Mouse (Mus musculus): ENCODE measurements around the gene Hic2.
"Not testable (repeated sequence)": the region's sequence is repeated elsewhere in the genome, so short reads cannot be mapped to it uniquely, and the experiment has no call there.

Hic2 gene

DNA sequence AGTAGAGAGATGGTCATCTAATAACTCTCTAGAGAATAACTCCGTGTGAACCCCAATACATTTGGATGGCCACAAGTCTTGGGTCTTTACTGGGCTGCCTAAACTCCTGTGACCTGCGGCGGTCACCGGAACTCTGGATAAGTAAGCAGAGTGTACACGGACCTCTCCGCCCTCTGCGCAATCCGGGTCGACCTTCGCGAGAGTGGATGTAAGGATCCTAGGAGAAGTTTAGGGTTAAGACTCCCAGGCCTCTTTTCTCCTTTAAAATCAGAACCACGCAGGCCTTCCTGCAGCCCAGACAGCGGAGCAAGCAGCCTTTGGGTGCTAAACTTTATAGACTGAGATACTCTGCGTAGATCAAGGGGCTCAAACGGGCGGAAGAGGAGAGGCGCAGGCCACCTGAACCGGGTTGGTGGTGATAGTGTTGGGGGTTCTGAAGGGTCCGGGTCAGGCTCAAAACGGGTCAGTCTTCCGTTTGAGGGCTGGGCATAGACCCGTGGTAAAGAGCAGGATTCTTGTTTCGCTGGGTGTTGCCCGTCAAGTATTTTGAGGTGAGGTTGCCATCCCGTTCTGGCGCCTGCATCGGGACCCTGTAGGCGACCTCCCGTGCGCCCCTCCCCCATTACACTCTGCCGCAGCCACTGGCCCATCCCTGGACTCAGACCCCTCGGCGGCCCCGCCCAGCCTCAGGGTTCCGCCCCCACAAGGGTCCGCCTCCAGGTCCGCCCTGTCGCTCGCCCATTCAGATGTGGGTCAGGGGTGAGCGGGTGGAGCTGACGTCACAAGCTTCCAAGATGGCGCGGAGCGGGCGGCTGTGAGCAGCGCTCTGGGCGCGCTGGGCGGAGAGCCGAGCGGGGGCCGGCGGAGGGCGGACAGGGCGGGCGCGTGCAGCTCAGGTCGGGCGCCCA, at the start of gene Hic2:
Gene Hic2 (plus strand): TSS at position 779 of the 908 bp plus-strand sequence.
- DNase-seq (ENCODE audit: low spot score in 2 of 2), result peak; percentile 88 to 90

DNA sequence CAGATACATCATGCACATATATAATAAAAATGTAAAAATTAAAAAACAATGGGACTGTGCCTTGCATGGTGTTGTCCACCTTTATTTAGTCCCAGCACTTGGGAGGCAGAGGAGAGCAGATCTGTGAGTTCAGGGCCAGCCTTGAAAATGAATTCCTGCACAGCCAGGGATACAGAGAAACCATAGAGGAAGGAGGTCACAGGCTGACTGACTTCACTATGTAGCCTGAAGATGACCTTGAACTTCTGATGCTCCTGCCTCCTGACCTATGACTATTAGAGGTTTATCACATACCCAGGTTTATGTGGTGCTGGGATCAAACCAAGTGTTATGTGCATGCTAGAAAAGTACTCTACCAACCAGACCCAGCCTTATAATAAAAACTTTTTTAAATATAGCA, 47.9 kb upstream of the Hic2 start:
- DNase-seq (ENCODE audit: low spot score in 2 of 2), result no peak

DNA sequence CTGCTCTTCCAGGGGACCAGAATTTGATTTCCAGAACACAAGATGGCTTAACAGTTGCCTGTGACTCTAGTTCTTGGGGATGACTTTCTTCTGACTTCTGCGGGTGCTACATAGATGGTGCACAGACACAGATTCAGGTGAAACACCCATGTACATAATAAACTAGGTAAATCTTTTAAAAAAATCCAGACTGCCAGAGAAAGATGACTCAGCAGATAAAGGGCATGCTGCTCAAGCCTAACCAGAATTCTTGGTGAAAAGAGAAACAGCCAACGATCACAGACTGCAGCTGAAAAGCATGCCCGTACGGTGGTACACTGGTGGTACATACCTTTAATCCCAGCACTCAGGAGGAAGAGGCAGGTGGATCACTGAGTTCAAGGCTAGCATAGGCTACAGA, 39.5 kb upstream of the Hic2 start:
- no peak for DNase-seq (ENCODE audit: low spot score in 2 of 2)

DNA sequence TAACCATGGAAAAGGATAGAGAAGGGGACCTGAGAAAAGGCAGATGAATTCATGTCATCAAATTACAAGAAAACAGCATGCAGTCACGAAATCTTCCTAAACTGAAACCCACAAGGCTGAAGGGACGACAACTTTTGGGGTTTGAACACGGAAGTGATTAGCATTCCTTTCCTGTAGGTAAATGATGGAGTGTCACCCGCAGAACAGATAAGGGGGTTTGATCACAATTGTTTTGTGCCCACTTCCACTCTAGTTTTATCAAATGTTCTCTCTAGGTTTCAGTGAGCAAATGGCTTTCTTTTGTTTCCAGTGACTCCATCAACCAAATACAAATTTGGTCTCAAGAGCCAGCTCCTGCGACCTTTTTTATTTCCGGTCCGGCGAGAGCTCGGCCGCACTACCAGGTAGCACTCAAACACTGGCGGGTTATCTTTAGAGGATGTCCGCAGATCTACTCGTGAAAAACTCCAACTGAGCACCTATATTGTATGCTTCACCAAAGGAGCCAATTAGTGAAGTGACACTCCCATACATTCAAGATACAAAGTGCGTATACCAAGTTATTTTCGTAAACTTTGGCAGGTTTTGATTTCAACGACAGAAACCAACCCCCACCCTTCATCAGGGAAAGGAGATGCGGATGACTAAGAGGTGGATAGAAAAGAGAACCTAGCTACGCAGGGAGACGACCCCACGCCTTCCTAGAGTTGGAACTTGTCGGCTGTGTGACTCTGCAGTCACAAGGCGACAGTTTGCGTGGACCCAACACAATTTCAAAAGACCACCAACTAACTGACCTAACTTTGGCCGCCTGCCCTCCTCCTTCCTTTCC, 33.0 kb upstream of the Hic2 start:
- DNase-seq (ENCODE audit: low spot score in 2 of 2), result no peak

DNA sequence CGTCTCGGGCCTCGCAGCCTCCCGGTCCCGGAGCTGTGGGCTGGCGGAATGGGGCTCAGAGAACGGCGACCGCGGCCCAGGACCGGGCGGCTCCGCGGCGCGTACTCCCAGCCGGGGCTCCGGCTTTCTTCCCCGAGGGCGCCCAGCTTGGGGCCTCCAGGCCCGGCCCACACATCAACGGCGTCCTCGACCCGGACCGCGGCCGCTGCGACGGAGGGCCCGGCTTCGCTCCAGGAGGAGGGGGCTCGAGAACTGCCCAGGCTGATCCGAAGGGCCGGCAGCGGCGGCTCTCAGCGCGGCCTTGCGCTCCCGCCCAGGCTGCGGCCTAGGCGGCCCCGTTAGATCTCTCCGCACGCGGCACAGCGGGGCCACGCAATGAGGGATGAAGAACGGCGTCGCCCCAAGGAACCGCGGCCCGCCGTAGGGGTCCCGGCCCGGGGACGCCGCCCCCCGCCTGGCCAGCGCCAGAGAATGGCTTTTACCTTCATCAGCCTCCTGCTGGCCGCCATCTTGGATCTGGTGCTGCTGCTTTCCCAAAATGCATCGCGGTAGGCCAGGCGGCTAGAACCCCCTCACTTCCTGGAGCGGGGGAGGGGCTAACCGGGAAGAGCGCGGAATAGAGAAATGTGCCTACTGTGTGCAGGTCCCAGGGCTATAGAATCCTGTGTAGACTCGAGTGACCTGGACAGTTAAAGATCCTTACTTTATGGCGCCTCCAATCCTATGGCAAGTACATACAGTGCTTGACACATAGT, 32.2 kb upstream of the Hic2 start:
- DNase-seq (ENCODE audit: low spot score in 2 of 2), result peak; percentile 84 to 87

DNA sequence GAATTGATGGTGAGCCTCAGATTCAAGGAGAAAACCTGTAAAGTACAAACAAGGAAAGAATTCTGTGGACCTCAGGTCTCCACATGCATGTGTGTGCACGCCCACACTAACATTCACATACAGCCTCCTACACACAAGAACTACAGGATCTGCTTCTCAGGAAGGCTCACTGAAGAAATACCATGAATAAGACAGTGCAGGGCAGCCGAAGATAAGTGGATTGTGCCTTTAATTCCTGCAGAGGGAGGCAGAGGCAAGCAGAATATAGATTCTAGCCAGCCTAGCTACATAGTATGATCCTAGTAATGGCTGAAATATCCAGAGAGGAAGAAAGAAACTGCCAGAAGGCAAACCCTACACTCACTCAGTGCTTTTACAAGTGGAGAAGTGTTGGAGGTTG, 31.4 kb upstream of the Hic2 start:
- DNase-seq (ENCODE audit: low spot score in 2 of 2), result peak in 1 of 2 experiments; percentile 20

DNA sequence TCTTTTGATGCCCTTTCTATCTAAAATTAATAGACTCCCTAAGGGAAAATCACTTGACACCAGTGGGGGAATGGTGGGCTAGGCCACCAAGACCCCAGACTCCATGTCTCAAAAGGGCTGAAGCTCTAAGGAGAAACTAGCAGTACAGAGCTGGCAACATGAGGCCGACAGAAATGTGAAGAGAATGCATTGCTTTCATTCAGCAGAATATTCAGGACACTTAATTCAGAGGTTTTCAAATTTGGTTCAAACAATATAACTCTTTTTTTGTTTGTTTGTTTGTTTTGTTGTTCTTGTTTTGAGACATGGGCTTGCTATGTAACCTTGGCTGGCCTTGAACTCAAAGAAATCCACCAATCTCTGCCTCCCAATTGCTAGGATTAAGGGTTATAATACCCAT, 30.8 kb upstream of the Hic2 start, which contains the start of gene Ube2l3:
Gene Ube2l3 (minus strand): TSS at position 101 of the 400 bp plus-strand sequence.
- DNase-seq (ENCODE audit: low spot score in 2 of 2), result no peak

DNA sequence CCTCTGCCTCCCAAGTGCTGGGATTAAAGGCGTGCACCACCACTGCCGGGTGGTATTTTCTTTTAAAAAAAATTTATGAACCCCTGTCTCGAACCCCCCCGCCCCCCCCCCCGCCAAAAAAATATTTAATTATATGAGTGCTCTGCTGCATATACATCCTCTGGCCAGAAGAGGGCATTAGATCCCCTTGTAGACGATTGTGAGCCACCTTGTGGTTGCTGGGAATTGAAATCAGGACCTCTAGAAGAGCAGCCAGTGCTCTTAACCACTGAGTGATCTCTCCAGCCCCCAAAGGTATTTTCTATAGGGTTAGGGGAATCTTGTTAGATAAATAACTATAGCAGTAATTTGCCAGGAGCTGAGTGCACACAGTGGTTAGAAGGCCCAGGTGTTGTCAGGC, 28.4 kb upstream of the Hic2 start:
- no peak for DNase-seq (ENCODE audit: low spot score in 2 of 2)

DNA sequence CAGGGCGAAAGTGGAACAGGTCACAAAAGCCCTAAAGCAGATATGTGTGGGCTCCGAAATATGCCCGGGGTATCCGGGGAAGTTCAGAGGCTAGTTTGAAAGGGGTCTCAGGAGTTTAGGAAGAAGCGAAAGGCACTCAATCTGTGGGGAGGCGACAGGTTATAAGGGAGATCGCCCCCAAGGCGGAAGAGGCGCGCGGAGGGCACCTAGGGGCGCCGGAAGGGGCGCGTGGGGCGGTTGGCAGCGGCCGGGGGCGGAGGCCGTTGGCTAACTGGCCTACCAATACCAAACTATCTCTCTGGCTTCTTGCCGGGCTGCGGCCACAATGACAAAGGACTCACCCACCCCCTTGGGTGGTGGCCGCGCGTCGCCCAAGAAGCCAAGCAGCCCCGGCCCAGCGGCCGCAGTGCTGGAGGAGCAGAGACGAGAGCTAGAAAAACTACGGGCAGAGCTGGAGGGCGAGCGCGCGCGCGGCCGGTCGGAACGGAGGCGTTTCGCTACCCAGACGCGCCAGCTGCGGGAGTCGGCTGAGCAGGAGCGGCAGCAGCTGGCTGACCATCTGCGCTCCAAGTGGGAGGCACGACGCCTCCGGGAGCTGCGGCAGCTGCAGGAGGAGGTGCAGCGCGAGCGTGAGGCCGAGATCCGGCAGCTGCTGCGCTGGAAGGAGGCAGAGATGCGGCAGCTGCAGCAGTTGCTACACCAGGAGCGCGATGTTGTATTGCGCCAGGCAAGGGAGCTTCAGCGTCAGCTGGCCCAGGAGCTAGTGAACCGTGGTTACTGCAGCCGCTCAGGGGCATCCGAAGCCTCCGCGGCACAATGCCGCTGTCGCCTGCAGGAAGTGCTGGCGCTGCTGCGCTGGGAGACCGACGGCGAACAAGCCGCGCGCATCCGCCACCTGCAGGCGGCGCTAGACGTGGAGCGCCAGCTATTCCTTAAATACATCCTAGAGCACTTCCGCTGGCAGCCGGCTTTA, 24.7 kb upstream of the Hic2 start, which contains the start of gene Rimbp3:
Gene Rimbp3 (plus strand): TSS at position 215 of the 973 bp plus-strand sequence.
- DNase-seq (ENCODE audit: low spot score in 2 of 2), result peak; percentile 85 to 88

DNA sequence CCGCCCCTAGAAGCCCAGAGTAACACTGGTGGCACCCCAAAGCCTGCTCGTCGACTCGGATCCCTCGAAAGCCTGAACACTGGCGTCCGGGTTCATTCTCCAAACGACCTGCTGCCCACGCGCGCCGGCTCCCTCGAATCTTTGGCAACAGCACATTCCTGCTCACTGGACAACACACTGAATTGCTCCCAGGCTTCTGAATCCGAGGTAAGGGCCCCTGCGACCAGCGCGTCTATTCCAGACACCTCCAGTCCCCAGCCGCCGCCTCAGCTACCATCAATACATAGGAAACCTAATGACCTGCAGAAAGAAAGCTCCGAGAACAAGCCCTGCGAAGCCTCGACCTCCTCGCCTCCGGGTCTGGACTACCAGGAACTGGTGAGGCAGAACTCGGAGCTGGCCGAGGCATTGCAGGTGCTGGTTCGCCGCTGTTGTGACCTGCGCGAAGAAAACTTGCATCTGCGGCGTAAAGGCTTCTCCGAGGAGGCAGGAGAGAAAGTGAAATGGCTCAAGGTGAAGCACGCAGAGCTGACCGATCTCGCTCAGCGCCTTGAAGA, 23.9 kb upstream of the Hic2 start:
- DNase-seq (ENCODE audit: low spot score in 2 of 2), result no peak

DNA sequence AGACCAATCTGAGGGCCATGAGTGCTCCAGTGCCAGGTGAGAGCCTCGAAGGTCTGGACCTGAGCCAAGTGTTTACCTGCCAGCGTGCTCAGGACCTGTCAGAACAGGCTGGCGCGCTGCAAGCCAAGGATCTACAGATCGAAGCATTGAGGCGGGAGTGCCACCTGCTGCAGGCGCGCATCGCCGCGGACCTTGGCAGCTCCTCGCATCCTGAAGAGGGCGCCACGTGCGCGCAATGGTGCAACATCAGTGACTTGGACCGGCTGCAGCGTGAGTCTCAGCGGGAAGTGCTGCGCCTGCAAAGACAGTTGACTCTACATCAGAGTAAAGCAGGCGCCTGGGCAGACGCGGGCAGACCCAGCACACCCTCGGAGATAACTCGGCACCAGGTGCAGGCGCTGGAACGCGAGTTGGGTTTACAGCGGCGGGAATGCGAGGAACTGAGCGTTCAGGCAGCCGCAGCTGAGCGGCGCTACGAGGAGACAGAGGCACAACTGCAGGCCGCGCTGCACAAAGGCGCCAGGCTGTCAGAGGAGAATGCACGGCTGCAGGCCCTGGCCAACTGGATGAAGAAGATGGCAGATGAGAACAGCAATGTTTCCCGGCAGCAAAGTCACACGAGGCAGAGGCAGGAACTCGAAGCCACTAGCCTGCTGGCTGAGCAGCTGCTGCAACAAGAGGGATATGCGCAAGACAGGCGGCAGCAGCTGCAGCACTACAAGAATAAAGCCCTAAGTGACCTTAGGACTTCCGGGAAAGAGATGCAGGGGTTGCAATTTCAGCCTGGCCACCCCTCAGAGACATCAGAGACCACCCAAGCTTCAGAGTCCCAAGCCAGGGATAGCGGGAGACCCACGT, 23.2 kb upstream of the Hic2 start:
- DNase-seq (ENCODE audit: low spot score in 2 of 2), result peak; percentile 79 to 89

DNA sequence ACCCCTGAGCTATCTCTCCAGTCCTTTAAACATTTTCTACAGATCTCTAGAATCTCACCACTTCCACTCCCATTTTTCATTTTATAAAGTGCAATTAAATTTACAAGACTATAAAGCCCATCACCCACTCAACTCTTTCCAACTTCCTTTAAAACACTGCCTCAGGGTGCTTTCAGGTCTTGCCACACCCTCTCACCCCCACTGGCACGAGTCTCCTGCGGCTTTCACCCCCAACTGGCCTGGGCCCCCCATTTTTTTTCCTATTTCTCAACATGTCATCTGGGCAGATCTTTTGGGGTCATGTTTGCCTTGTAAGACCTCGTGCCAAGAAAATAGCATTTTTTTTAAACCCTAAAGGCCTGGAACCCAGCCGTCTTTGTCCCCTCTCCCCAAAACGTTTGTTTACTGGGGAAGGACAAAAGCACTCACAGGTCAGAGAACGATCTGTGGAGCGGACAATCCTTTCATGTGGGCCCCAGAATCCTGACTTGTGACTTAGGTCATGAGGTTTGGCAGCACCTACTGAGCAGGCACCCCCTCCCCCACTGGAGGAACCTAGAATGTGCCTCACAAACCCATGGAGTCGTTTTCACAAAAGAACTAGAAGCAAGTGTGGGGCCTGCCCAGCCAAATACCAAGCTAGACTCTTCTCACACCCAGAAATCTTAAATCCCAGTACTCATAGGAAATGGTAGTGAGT, 16.3 kb upstream of the Hic2 start:
- no peak for DNase-seq (ENCODE audit: low spot score in 2 of 2)

DNA sequence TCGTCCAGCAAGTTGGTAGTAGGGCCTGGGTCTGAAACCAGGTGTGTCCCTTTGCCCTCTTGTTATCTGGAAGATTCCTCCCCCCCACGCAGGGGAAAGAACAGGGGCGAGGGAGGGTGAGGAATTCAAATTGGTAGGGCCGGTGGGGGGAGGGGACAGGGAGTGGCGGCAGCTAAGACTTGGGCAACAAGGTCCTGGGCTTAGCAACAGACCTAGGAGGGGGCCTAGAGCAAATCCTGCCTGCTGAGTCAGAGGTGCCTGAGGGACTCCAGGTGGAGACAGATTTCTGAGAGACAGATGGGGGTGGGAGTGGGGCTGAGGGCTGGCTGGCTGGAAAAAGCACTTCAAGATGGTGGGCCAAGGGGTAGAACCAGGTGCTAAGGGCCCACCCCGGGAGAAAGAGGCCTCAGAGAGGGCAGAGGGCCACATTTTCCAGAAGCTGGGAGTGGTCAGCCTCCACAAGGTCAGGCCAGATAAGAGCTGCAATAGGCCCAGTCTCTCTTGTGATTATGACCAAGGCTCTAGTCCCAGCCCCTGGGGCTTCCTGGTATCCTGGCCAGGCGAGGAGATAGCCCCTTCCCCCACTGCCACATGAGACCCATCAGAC, 13.1 kb upstream of the Hic2 start:
- DNase-seq (ENCODE audit: low spot score in 2 of 2), result no peak

DNA sequence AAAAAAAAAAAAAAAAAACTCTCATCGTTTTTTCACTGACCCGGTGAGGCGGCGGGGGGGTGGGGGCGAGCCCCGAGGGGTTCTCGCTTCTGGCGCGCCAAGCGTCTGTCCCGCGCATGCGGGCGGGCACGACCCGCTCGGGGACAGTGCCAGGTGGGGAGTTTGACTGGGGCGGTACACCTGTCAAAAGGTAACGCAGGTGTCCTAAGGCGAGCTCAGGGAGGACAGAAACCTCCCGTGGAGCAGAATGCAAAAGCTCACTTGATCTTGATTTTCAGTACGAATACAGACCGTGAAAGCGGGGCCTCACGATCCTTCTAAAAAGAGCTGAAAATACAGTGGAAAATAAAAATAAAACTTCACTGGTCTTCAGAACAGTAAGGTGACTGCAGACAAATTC, 11.2 kb upstream of the Hic2 start:
- peak; percentile 93 to 98 for DNase-seq (ENCODE audit: low spot score in 2 of 2)

DNA sequence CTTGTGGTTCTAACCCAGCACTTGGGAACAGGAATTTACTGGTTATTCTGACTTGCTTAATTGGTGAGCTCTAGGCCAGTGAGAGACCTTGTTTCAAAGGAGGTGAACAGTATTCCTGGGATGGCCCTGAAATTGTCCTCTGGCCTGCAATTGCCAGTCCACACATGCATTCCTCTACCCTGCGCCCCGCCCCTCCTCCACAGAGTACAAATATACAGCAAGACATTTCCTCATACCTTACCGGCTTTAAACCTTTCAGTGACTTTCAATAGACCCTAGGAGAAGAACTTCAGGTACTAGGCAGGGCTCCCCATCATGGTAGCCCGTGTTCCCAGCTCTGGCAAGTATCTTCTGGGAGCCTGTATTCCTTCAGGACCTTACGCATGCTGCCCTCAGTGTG, 7.8 kb upstream of the Hic2 start:
- DNase-seq (ENCODE audit: low spot score in 2 of 2), result no peak

DNA sequence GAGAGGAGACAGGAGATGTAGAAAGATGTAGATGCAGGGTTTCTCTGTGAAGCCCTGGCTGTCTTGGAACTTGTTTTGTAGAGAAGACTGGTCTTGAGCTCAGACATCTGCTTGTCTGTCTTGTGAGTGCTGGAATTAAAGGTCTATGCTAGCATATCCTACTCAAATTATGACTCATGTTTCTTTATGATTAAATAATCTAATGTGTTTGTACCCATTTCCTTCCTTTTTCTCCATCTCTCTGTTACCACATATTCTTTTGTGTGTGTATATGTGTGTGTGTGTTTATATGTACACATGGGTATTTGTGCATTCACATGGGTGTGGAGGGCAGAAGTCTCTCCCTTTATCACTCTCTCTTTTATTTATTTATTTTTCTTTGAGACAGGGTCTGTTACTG, 6.9 kb upstream of the Hic2 start:
- no peak for DNase-seq (ENCODE audit: low spot score in 2 of 2)

DNA sequence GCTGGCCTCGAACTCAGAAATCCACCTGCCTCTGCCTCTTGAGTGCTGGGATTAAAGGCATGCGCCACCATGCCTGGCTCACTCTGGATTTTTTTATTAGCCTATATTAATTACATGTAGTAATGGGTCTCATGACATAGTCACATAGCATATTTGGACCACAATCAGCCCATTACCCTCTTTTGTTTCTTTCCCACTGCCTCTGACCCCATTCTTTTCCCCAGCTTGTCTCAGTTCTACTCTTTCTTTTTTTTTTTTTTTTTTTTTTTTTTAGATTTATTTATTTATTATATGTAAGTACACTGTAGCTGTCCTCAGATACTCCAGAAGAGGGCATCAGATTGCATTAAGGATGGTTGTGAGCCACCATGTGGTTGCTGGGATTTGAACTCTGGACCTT, 1.8 kb upstream of the Hic2 start:
- not testable (repeated sequence) for DNase-seq (ENCODE audit: low spot score in 2 of 2)

Measured in frontal cortex, postnatal 36 days (tissue).